Mouse (Mus musculus) kidney, postnatal 36 days (tissue): ENCODE data around the gene Gabrr3.
A peak's percentile ranks its signal among the peaks of the same experiment; 100 is the strongest.

ENCODE experiments used
- DNase-seq, 2 experiments: peaks; one replicate each; pipeline ENCODE4 v3.0.0; 2021 to 2022; ENCODE audit warnings: mixed read lengths in 2 of 2

Gabrr3 gene

DNA sequence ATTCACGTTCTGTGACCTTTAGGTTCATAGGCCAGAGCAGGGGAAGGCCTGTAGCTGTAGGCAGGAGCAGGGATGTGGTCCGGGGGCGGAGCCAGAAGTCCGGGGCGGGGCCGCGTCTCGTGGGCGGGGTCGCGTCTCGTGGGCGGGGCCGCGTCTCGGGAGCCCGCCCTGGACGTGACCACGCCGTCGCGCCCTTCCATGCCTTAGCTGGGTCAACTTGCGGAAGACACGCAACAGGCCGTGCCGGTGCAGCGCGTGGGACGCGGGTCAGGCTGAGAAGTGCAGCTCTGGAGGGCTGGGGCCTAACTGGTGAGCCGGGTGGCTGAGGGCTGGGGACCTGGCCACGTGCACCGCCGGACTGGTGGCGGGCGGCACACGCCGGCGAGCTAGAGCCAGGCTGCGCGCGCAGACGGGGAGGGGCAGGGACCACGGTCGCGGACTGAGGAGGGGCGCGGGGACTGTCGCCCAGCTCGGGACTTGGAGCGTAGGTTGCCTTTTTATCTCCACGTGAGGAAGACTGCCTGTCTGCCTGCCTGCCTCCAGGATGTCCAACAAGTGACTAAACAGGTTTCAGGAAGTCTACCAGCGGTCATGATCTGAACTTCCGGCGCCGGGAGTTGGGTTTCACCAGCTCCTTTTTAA is 64.6 kb downstream of the Gabrr3 start, which contains the start of gene Riox2:
Gene Riox2 (plus strand): TSS at position 139 of the 642 bp plus-strand sequence.
- peak; percentile 78 to 90 for DNase-seq

DNA sequence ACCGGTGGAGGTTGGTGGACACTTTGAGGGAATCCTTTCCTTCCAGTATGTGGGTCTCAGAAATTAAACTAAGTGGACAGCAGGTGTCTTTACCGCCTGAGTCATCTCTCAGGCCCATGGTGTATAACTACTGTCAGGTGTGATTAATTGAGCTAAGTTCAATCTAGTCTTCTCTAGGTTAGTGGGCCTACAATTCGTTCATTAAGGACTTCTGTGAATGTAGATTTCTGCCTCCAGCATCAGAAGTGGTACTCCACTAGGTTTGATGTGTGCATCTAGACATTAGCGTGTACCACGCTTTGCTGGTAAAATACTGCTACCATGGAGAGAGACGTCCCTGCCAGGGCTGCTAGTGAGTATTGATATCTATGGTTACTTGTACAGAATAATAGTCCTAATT is 65.4 kb downstream of the Gabrr3 start:
- DNase-seq = no peak

DNA sequence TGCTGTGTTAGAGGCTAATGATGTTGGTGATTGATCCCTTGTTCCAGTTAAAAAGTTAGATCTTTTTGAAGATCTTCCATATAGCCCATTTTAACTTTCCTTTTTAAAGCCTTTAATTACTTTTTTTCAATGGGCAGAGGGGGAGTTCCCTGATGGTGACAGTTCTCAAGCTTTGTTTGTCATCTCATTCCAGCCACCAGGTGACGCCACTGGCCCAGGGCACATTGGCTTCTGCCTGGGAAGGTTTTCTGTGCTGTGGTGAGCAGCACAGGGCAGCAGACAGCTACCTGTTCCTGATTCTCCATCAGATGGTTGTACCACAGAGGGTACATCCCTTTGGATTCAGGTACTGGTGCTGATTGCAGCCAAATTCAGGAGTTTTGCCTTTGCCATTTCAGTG is 67.7 kb downstream of the Gabrr3 start:
- peak; percentile 73 to 89 for DNase-seq

DNA sequence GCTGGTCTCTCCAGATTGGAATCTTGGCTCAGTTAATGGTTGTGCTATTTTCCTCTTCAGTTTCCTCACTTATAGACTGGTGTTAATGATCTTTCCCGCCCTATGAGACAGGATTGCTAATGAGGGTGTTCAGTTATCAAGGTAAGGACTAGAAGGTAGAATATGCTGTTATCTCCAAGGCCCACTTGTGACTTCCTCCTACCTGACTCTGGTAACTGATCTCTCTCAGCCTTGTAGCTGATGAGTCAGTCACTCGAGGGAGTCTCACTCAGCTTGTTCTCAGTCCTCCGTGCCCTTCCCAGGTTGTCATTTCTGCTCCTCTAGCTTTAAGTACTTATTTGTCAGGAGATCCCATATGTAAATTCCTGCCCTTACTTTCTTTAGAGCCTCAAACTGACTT is 70.8 kb downstream of the Gabrr3 start:
- no peak for DNase-seq

DNA sequence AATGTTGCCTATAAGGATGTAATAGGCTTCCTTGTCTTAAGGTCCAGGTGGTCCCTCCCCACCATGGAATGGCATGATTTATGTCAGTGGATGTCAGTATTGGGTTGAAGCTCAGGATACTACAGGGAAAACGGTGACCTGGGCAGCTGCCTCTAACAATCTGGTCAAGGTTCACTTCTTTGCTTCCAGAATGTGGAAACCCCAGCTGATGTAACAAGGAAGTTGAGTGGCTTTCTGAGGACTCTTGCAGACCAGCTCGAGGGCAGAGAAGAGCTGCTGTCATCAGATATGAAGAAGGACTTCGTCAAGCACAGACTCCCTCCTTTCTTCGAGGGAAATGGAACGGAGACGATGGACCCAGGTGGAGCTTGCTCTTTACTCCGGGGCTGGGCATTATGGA is 80.1 kb downstream of the Gabrr3 start:
- DNase-seq = peak; percentile 25 to 49

DNA sequence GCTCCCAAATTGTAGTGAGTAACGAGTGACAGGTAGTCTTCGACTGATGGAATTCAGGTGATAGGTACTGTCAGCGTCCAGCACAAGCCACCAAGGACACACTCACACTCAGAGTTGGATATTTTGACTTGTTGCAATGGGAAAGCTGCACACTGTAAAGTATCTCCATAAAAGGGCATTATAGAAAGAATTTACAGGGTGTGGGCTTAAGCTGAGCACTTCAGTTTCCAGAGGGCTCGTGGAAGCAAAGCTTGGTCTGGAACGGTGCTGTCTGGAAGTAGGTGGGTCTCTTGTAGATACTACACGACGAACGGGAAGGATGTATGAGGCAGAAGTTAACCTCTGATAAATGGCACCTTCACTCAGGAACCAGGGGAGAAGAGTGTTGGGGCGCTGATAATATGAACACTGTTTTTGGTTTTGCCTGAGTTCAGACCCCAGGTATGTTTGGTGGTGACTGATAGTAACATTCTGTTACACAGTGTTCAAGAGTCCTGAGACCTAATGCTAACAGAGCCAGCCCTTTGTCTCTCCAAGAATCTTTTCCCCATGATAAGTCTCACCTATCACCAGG is 80.9 kb downstream of the Gabrr3 start:
- no peak for DNase-seq

DNA sequence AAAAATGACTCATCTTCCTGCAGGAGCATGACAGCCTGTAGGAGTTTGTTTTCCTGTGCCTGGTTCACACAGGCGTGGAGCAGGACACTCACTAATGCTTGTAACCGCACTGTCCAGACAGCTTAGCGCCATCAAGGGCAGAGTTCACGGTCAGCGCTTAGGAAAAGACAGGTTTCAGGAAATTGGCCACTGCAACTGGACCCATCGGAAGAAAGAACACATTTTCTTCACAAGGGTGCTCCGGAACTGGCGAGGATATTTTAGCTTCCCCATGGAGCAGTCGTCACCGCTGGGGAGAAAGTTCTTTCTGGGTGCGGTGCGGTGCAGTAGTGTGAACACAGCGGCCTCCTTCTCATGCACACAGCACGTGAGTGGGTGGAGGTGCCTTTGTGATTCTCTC is 86.1 kb downstream of the Gabrr3 start:
- DNase-seq = peak; percentile 71 to 77

DNA sequence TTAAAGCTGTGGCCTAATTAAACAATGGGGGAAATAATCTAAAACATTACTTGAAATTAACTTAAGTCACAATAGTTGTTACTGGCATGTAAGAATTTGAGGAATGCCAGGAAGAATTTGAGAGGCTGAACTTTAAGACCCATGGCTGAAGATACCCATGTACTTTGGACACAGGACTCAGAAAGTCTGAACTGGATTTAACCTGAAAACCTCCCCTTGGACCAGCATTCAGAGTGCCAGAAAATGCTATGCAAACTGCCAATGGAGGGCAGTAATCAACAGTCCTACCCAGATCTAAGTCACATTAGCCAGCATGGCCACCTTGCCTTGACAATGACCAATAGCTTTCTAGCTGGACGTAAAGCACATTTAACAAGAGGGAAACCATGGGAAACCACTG is 90.8 kb downstream of the Gabrr3 start:
- peak; percentile 42 to 75 for DNase-seq

DNA sequence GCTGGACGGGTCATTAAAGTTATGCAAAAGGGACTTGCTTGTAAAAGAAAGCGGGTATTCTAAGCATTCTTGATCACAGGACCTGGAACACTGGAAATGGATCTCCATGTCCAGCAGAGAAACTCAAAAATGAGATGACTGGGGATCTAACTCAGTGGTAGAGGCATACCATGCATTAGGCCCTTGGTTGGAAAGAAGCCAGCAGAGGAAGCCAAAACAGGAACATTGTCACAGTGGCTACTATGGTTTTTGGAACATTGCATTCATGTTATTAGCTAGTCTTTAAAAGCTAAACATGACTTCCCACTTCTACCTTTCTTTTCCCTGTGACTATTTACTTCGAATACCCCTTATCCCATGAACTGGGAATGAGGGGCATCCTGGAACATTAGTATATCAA is 92.0 kb downstream of the Gabrr3 start:
- DNase-seq = no peak

DNA sequence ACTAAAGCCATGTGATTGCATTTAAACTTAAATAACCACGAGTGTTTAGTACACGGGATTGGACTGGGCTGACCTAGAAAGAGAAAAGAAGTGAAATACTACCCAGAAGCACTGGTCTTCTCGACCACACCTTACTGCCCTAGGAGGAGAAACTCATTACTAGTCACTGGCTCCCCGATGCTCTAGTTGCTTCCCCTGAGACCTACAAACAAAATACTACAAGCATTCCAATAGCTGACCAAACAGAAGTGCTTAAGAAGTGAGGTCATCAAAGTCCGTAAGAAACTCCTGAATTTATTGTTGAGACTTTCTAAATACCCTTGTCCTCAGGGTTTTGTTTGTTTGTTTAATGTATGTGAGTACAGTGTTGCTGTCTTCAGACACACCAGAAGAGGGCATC is 102.7 kb downstream of the Gabrr3 start:
- DNase-seq = no peak
